Mouse (Mus musculus) MEL (cell line): ENCODE results near the gene Epop. TPM values are rescaled to one million over a fixed set of nuclear protein-coding genes. Genes with fewer than 3 reads are reported as not detected.

Source experiments
- DNase-seq: peaks from one replicate; pipeline ENCODE4 v3.0.0; 2011; ENCODE audit warnings: low read depth, low spot score
- H3K27ac ChIP-seq: 2 replicates; pipeline ENCODE4 v1.5.1; 2012; ENCODE audit warnings: low read depth, mild to moderate bottlenecking, control low read depth, low read length, moderate library complexity; ENCODE audit not compliant: control insufficient read depth
- H3K27me3 ChIP-seq, 2 experiments: fragments of 150-350 bp in 1 of 2; sonication (generic) in 1 of 2; 2 replicates each; pipeline ENCODE4 v1.6.1; 2012; ENCODE audit warnings: low read length in 2 of 2, mild to moderate bottlenecking in 2 of 2, improper control_type of control experiment in 1 of 2, moderate library complexity in 1 of 2; ENCODE audit not compliant: insufficient read depth in 2 of 2, control insufficient read depth in 1 of 2
- H3K36me3 ChIP-seq, 2 experiments: 2 replicates each; pipeline ENCODE4 v1.6.1; 2012 to 2014; ENCODE audit warnings: low read length in 2 of 2, improper control_type of control experiment in 1 of 2, inconsistent platforms in 1 of 2, mild to moderate bottlenecking in 1 of 2; ENCODE audit not compliant: insufficient read depth in 2 of 2, control insufficient read depth in 1 of 2
- H3K4me1 ChIP-seq, 2 experiments: fragments of 150-350 bp in 1 of 2; sonication (generic) in 1 of 2; 2 replicates each; pipeline ENCODE4 v1.6.1; 2012; ENCODE audit warnings: low read length in 2 of 2, improper control_type of control experiment in 1 of 2, mild to moderate bottlenecking in 1 of 2; ENCODE audit not compliant: insufficient read depth in 2 of 2, control insufficient read depth in 1 of 2
- H3K4me3 ChIP-seq, 2 experiments: fragments of 150-350 bp in 1 of 2; sonication (generic) in 1 of 2; 2 replicates each; pipeline ENCODE4 v1.5.1; 2012; ENCODE audit warnings: low read depth in 2 of 2, low read length in 2 of 2, mild to moderate bottlenecking in 2 of 2, moderate library complexity in 2 of 2, control low read depth in 1 of 2, improper control_type of control experiment in 1 of 2; ENCODE audit not compliant: control insufficient read depth in 1 of 2, insufficient read depth in 1 of 2
- H3K79me2 ChIP-seq: 2 replicates; pipeline ENCODE4 v1.6.1; 2012; ENCODE audit warnings: mild to moderate bottlenecking, low read length, moderate library complexity; ENCODE audit not compliant: control insufficient read depth, poor library complexity, insufficient read depth
- H3K9ac ChIP-seq: 2 replicates; pipeline ENCODE4 v1.6.1; 2012; ENCODE audit warnings: low read depth, mild to moderate bottlenecking, control low read depth, low read length, moderate library complexity; ENCODE audit not compliant: control insufficient read depth, poor library complexity, severe bottlenecking
- H3K9me3 ChIP-seq: fragments of 150-350 bp; sonication (generic); replicated peaks from 2 replicates; pipeline ENCODE4 v1.6.1; 2012; ENCODE audit warnings: mild to moderate bottlenecking, low read length, improper control_type of control experiment, moderate library complexity; ENCODE audit not compliant: insufficient read depth
- CHD1 ChIP-seq: IDR thresholded peaks from 2 replicates; pipeline ENCODE4 v1.6.1; 2012; ENCODE audit warnings: low read depth, mild to moderate bottlenecking, inconsistent platforms, low read length, improper control_type of control experiment
- CTCF ChIP-seq, 3 experiments: IDR thresholded peaks in 2 of 3; conservative IDR thresholded peaks in 1 of 3; 2 replicates each; pipeline ENCODE4 v1.5.1; 2011 to 2012; ENCODE audit warnings: low read length in 3 of 3, low read depth in 2 of 3, mild to moderate bottlenecking in 2 of 3, improper control_type of control experiment in 1 of 3, inconsistent platforms in 1 of 3, mixed read lengths in 1 of 3, moderate library complexity in 1 of 3; ENCODE audit not compliant: control insufficient read depth in 1 of 3, insufficient read depth in 1 of 3, poor library complexity in 1 of 3, severe bottlenecking in 1 of 3
- E2F4 ChIP-seq: IDR thresholded peaks from 2 replicates; pipeline ENCODE4 v1.6.1; 2011; ENCODE audit warnings: low read depth, low read length, improper control_type of control experiment, borderline replicate concordance
- ELF1 ChIP-seq: IDR thresholded peaks from 2 replicates; pipeline ENCODE4 v1.6.1; 2014; ENCODE audit warnings: low read depth, mild to moderate bottlenecking, inconsistent platforms, low read length, improper control_type of control experiment, moderate library complexity
- ETS1 ChIP-seq: IDR thresholded peaks from 2 replicates; pipeline ENCODE4 v1.6.1; 2012; ENCODE audit warnings: low read depth, mild to moderate bottlenecking, inconsistent platforms, low read length, improper control_type of control experiment, moderate library complexity
- GATA1 ChIP-seq: IDR thresholded peaks from 2 replicates; pipeline ENCODE4 v1.6.1; 2011; ENCODE audit warnings: low read depth, low read length, improper control_type of control experiment
- MAFK ChIP-seq: IDR thresholded peaks from 2 replicates; pipeline ENCODE4 v1.6.1; 2011; ENCODE audit warnings: low read depth, mild to moderate bottlenecking, low read length, improper control_type of control experiment, borderline replicate concordance
- MAX ChIP-seq: IDR thresholded peaks from 2 replicates; pipeline ENCODE4 v1.6.1; 2011; ENCODE audit warnings: low read length, improper control_type of control experiment
- MAZ ChIP-seq: IDR thresholded peaks from 2 replicates; pipeline ENCODE4 v1.6.1; 2012; ENCODE audit warnings: low read depth, mild to moderate bottlenecking, inconsistent platforms, low read length, improper control_type of control experiment
- MYB ChIP-seq: IDR thresholded peaks from 2 replicates; pipeline ENCODE4 v1.6.1; 2011; ENCODE audit warnings: mild to moderate bottlenecking, low read depth, low read length, improper control_type of control experiment
- MYC ChIP-seq: IDR thresholded peaks from 2 replicates; pipeline ENCODE4 v1.6.1; 2011; ENCODE audit warnings: low read depth, mild to moderate bottlenecking, low read length, improper control_type of control experiment, moderate library complexity
- NRF1 ChIP-seq: IDR thresholded peaks from 2 replicates; pipeline ENCODE4 v1.6.1; 2014; ENCODE audit warnings: low read depth, mild to moderate bottlenecking, inconsistent platforms, low read length, improper control_type of control experiment, moderate library complexity; ENCODE audit not compliant: poor library complexity, insufficient read depth, severe bottlenecking
- POLR2A ChIP-seq, 2 experiments: IDR thresholded peaks; 2 replicates each; pipeline ENCODE4 v1.6.1; 2011 to 2012; ENCODE audit warnings: low read length in 2 of 2, mild to moderate bottlenecking in 2 of 2, control low read depth in 1 of 2, improper control_type of control experiment in 1 of 2, low read depth in 1 of 2, moderate library complexity in 1 of 2; ENCODE audit not compliant: control insufficient read depth in 1 of 2, insufficient read depth in 1 of 2, poor library complexity in 1 of 2
- POLR2AphosphoS2 ChIP-seq: IDR thresholded peaks from 2 replicates; pipeline ENCODE4 v1.6.1; 2011; ENCODE audit warnings: low read length, improper control_type of control experiment
- RAD21 ChIP-seq: IDR thresholded peaks from 2 replicates; pipeline ENCODE4 v1.6.1; 2011; ENCODE audit warnings: mild to moderate bottlenecking, low read depth, low read length, improper control_type of control experiment
- TBP ChIP-seq: IDR thresholded peaks from 2 replicates; pipeline ENCODE4 v1.8.0; 2011; ENCODE audit warnings: low read depth, low read length, improper control_type of control experiment
- TCF12 ChIP-seq: IDR thresholded peaks from 2 replicates; pipeline ENCODE4 v1.6.1; 2014; ENCODE audit warnings: low read depth, mild to moderate bottlenecking, inconsistent platforms, low read length, improper control_type of control experiment, moderate library complexity
- UBTF ChIP-seq: IDR thresholded peaks from 2 replicates; pipeline ENCODE4 v1.6.1; 2012; ENCODE audit warnings: low read depth, mild to moderate bottlenecking, inconsistent platforms, low read length, improper control_type of control experiment, moderate library complexity, borderline replicate concordance; ENCODE audit not compliant: insufficient read depth
- USF2 ChIP-seq, 2 experiments: IDR thresholded peaks; 2 replicates each; pipeline ENCODE4 v1.6.1; 2011 to 2012; ENCODE audit warnings: improper control_type of control experiment in 2 of 2, low read length in 2 of 2, borderline replicate concordance in 1 of 2, inconsistent platforms in 1 of 2, low read depth in 1 of 2, mild to moderate bottlenecking in 1 of 2; ENCODE audit not compliant: insufficient read depth in 1 of 2
- ZMIZ1 ChIP-seq: IDR thresholded peaks from 2 replicates; pipeline ENCODE4 v1.6.1; 2012; ENCODE audit warnings: low read depth, mild to moderate bottlenecking, inconsistent platforms, low read length, improper control_type of control experiment, moderate library complexity
- ZNF384 ChIP-seq: IDR thresholded peaks from 2 replicates; pipeline ENCODE4 v1.6.1; 2012; ENCODE audit warnings: low read depth, mild to moderate bottlenecking, inconsistent platforms, low read length, improper control_type of control experiment
- polyA plus RNA-seq, 2 experiments: library from polyadenylated mRNA; stranded (reverse) in 1 of 2; unstranded in 1 of 2; fragments of >175 nt in 1 of 2; fragments of >200 nt in 1 of 2; gene quantifications; 2 replicates each; pipeline versions ENCODE4 v1.2.1 to v1.2.4; 2012; ENCODE audit warnings: low replicate concordance in 2 of 2, low read depth in 1 of 2; ENCODE audit not compliant: insufficient read length in 2 of 2, insufficient read depth in 1 of 2, missing spikeins in 1 of 2
- total RNA-seq: library from RNA; depleted of rRNA; stranded (reverse); fragments of 300-350 nt; gene quantifications from 2 replicates; pipeline ENCODE4 v1.2.3, GENCODE M21; 2012

The Epop gene
- total and polyA plus RNA-seq, 3 experiments: not detected

DNA sequence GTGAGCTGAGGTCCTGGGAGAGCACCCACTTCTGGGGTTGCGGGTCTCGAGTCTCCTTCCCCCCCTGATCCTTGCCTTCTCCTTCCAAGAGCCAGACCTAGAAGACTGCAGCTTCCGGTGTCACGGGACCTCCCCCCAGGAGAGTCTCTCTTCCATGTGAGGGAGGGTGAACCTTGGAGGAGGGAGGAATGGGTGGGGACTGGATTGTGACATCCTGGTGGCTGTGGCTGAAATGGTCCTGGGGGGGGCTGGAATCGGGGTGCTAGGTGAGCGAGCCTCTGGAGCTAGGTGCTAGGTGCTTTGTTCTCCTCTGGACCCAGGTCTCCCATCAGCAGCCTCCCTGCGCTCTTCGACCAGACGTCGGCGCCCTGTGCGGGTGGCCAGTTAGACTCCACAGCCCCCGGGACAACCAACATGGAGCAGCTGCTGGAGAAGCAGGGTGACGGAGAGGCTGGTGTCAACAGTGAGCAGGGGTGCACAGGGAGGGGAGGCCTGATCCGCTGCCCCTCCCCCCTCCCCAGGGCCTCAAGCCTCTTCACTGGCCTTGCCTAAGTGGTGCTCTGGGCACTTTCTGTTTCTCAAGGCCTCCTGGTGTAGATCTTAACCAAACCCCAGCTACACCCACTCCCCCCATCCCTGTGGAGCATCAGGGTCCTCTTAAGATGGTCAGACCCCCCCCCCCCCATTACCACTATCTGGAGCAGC lies 46.7 kb upstream of the Epop start:
- Histone ChIP-seq H3K27me3 (no peaks in the 10 kb centered on the region), H3K36me3 (peaks cover 0 to 3% of the 10 kb centered on the region in 2 experiments; a peak in 1 of 4 replicates), H3K27ac (no peak overlapping the region), H3K9me3 (no peaks in the 10 kb centered on the region), H3K79me2 (no peaks in the 10 kb centered on the region), H3K9ac (no peak overlapping the region), H3K4me3 (no peak overlapping the region), H3K4me1 (no peaks in the 10 kb centered on the region)
- no peak for DNase-seq
- TF ChIP-seq NRF1 (no peak), GATA1 (no peak), MYC (no peak), MAFK (no peak), E2F4 (no peak), ZMIZ1 (no peak), POLR2AphosphoS2 (no peak)

DNA sequence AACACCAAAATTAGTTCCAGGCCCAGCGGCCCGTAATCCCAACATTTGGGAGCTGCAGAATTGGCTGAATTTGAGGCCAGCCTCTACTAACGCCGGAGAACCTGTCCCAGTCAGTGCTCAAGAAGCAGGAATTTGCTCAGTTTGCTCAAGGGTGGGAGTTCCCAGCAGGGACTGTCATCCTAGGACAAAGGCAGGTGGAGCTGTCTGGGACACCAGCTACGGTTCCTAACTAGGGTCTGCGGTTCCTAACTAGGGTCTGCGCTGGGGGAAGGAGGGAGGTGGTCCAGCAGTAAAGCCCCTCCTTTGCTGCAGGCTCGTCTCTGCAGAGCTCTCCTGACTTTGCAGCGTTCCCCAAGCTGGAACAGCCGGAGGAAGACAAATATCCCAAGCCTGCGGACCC lies 43.6 kb upstream of the Epop start:
- no peak for TF ChIP-seq USF2 (IDR thresholded peaks at IDR 0.05; ENCODE audit: borderline replicate concordance in 1 of 2, insufficient read depth in 1 of 2, low read depth in 1 of 2, low read length in 2 of 2)
- no peak for TF ChIP-seq ZMIZ1
- TF ChIP-seq MYB: no peak
- no peak for TF ChIP-seq UBTF
- no peak for TF ChIP-seq ETS1
- no peak overlapping the region for H3K4me3 ChIP-seq
- H3K27me3 ChIP-seq: no peaks in the 10 kb centered on the region
- no peaks in the 10 kb centered on the region for H3K4me1 ChIP-seq
- no peaks in the 10 kb centered on the region for H3K79me2 ChIP-seq
- no peaks in the 10 kb centered on the region for H3K9me3 ChIP-seq
- no peak overlapping the region for H3K27ac ChIP-seq
- H3K9ac ChIP-seq: no peak overlapping the region
- no peak for DNase-seq
- peaks cover 0 to 3% of the 10 kb centered on the region in 2 experiments; a peak in 1 of 4 replicates for H3K36me3 ChIP-seq

- Histone ChIP-seq H3K79me2 (no peaks in the 10 kb centered on the region), H3K9ac (no peak overlapping the region), H3K27ac (no peak overlapping the region), H3K27me3 (no peaks in the 10 kb centered on the region), H3K36me3 (0 out of 4 replicates have a peak, but pooled peaks cover 0 to 2% of the 10 kb centered on the region in 2 experiments), H3K4me3 (no peak overlapping the region), H3K4me1 (no peaks in the 10 kb centered on the region), H3K9me3 (no peaks in the 10 kb centered on the region)
- no peak for TF ChIP-seq POLR2A (IDR thresholded peaks at IDR 0.05; ENCODE audit: control insufficient read depth in 1 of 2, insufficient read depth in 1 of 2, low read depth in 1 of 2, low read length in 2 of 2, poor library complexity in 1 of 2)
- no peak for TF ChIP-seq GATA1
- TF ChIP-seq ELF1: no peak
- no peak for TF ChIP-seq MYC
- TF ChIP-seq MYB: no peak
- TF ChIP-seq ETS1: no peak
- TF ChIP-seq RAD21: no peak
- TF ChIP-seq TBP: no peak
- no peak for TF ChIP-seq ZMIZ1
- no peak for TF ChIP-seq NRF1
- TF ChIP-seq MAX: no peak
- TF ChIP-seq ZNF384: no peak
- no peak for TF ChIP-seq TCF12
- TF ChIP-seq CHD1: no peak
- no peak for TF ChIP-seq POLR2AphosphoS2
- no peak for TF ChIP-seq CTCF (IDR thresholded peaks at IDR 0.05 in 2 of 3, conservative IDR thresholded peaks at IDR 0.05 in 1 of 3; ENCODE audit: control insufficient read depth in 1 of 3, insufficient read depth in 1 of 3, low read depth in 2 of 3, low read length in 3 of 3, poor library complexity in 1 of 3, severe bottlenecking in 1 of 3)
- TF ChIP-seq MAZ: no peak
- DNase-seq: no peak
Measured at GRCm38 (mm10) chr11:97671177-97671527, 41.6 kb upstream of the Epop start.
